Mouse (Mus musculus) embryonic stem cell, embryonic (primary cell): ENCODE measurements around the gene Auts2.

Experiments used
- CTCF ChIA-PET, 4 experiments: fragments of 300-600 bp in 2 of 4; fragments of 350-600 bp in 2 of 4; sonication (Branson Sonifier 250); formaldehyde crosslinking; loops; one replicate each; lab custom pipeline; 2022; ENCODE audit warnings: inconsistent platforms in 2 of 4; lab: Charles Lee
- POLR2A ChIA-PET, 4 experiments: fragments of 300-600 bp in 2 of 4; fragments of 350-600 bp in 2 of 4; sonication (Branson Sonifier 250); formaldehyde crosslinking; loops; one replicate each; lab custom pipeline; 2022; ENCODE audit warnings: antibody characterized with exemption in 4 of 4, inconsistent platforms in 1 of 4; lab: Charles Lee

Gene Auts2

DNA sequence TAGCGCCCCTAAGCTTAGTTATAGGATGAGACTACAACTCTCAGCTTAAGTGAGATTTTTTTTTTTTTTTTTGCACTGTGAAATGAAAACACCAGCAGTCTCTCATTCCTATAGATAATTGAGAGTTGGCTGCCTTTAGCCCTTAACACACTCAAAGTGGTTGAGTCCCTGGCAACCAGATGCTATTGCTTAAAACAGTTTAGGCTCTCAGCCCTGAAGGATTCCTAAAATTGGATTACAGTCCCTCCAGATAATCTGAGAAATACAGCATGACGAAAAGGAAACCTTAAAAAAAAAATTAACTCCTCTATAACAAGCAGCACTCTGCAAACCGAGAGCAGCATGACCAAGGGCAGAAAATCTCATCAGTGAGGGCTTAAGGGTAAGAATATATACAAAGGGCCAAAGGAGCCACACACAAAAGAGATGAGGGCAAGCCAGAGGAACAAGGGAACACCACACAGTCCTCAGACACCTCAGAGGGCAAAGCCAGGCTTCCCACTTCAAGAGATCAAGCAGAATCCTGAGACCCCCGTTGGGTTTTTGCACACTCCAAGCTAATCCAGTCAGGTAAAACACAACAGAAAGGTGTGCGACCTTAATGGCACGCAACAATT lies 274.7 kb downstream of the Auts2 start:
- ChIA-PET CTCF (no interaction called here), POLR2A (no interaction called here)

- ChIA-PET POLR2A (no interaction called here), CTCF (no interaction called here)
These were observed 278.1 kb downstream of the Auts2 start for GRCm38 (mm10) chr5:132265015-132265414.

DNA sequence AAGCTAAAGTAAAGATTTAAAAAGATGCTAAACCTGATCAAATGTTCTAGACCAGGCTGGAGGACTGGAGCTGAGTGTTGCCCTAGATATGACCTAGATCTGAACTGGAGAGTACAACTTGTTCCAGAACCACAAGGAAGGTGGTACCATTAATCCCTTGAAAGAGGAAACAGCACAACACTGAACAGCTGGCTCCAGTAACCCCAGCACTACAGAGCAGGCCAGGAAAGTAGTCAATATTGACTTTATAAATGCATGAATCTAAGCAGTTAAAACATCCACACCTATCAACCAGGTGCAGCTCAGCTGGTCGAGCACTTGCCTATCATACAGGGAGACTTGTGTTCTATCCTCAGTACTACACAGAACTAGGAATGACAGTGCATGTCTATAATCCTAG lies 281.4 kb downstream of the Auts2 start:
- ChIA-PET CTCF (interaction anchor here in 1 of 4 experiments (0.5 to 0.6 kb wide), 2 partner anchors 112 to 937 kb away, joined by 3 to 5 read pairs; no protein-coding TSS in a partner anchor), POLR2A (interaction anchor here in 1 of 4 experiments (1.9 kb wide), 1 partner anchor 17 kb away, joined by 4 read pairs; no protein-coding TSS in a partner anchor)

- POLR2A ChIA-PET: no interaction called here
These were observed 284.3 kb downstream of the Auts2 start for GRCm38 (mm10) chr5:132258882-132259281.

DNA sequence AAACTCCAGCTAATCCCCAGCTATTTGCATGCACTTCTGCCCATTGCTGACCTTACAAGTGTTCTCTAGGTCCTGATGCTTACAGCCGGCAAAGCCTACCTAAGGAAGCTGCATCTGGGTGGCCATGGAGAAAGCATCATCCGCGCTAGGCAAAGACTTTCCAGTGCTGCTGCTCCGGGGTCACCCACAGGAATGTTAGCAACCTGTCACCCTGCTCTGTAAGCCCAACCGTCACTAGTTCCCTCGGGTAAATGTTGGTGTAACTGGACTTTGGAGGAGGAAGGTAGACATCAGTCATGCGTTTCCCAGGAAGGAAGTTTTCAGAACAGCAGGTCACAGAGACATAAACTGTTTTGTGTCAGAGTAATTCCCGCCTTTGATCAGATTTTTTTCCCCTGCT lies 287.6 kb downstream of the Auts2 start:
- POLR2A ChIA-PET: no interaction called here
- CTCF ChIA-PET: no interaction called here

More at GRCm38 (mm10) chr5:132258882-132259281, 284.3 kb downstream of the Auts2 start:
- CTCF ChIA-PET: no interaction called here

- ChIA-PET CTCF (no interaction called here), POLR2A (interaction anchor here in 1 of 4 experiments (0.6 kb wide), 1 partner anchor 775 kb away, joined by 3 read pairs; no protein-coding TSS in a partner anchor)
These were observed 293.6 kb downstream of the Auts2 start for GRCm38 (mm10) chr5:132249523-132249922.

- ChIA-PET POLR2A (no interaction called here), CTCF (interaction anchor here in 3 of 4 experiments (0.7 to 1.1 kb wide), 3 partner anchors 17 to 336 kb away, joined by 3 to 4 read pairs (median 3); no protein-coding TSS in a partner anchor)
These were observed 295.1 kb downstream of the Auts2 start for GRCm38 (mm10) chr5:132248069-132248468.

- ChIA-PET POLR2A (no interaction called here), CTCF (interaction anchor here in 1 of 4 experiments (0.6 kb wide), 1 partner anchor 385 kb away, joined by 3 read pairs; no protein-coding TSS in a partner anchor)
These were observed 307.7 kb downstream of the Auts2 start for GRCm38 (mm10) chr5:132235460-132235859.

DNA sequence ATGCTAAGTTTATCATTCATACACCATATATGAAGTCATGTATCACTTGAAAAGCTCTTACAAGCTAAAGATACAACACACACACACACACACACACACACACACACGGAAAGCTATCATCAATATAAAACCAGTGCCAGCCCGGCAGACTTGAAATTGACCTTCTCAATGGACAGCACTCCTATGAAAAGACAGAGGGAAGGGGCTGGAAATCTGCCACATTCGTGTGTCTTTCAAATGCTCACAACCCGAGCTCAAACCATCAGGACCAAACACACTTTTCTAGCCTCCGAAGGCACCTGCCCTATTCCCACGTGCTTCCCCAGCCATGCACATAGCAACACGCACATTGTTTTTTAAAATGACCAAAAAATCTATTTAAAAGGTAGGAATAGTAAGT lies 308.7 kb downstream of the Auts2 start:
- ChIA-PET CTCF (no interaction called here), POLR2A (no interaction called here)

- ChIA-PET POLR2A (no interaction called here), CTCF (interaction anchor here (0.6 to 0.9 kb wide), 9 partner anchors 9 to 1833 kb away, joined by 3 to 5 read pairs (median 3); no protein-coding TSS in a partner anchor)
These were observed 311.7 kb downstream of the Auts2 start for GRCm38 (mm10) chr5:132231280-132232047.

- ChIA-PET POLR2A (interaction anchor here in 1 of 4 experiments (0.5 kb wide), 1 partner anchor 273 kb away, joined by 3 read pairs; no protein-coding TSS in a partner anchor), CTCF (no interaction called here)
These were observed 313.3 kb downstream of the Auts2 start for GRCm38 (mm10) chr5:132229644-132230357.

DNA sequence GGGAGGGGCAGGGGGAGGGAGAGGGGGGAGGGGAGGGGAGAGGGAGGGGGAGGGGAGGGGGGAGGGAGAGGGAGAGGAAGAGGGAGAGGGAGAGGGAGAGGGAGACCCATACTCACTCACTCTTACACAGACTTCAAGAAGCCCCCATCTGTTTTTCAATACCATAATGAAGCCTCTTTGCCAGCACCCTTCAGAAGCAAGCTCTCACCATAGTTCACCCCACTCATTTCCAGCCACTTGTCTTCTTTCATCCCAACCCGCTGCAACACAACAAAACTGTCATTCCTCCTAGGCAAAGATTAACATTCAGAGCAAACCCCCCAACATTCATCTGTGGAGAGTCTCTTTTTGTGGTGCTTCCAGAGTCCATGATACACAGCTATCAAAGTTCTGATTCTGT lies 314.1 kb downstream of the Auts2 start:
- POLR2A ChIA-PET: interaction anchor here in 1 of 4 experiments (0.7 kb wide), 1 partner anchor 12 kb away, joined by 3 read pairs; no protein-coding TSS in a partner anchor
- CTCF ChIA-PET: no interaction called here

DNA sequence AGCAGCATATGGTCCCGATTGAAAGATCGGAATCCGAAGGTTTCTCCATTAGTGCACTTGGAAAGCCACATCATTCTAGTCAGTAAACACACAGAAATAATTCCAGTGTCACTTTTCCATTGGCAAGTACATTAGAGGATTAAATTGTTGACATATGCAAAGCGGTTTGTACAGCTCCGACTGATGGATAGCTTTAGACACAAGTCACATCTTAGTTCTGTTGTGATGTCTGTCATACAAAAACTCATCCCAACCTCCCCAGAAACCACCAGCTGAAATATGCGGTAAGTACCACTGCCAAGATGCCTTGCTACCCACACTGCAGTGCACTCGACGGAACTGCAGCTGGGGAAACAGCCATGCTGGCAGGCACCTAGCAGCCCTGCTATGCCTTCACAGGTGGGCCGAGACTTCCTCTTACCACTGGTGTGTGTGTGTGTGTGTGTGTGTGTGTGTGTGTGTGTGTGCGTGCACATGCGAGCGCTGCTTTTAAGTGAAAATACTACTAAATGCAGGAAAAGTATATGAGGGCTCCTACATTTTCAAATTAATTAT lies 322.7 kb downstream of the Auts2 start:
- POLR2A ChIA-PET: no interaction called here
- CTCF ChIA-PET: no interaction called here

GRCm38 (mm10) chr5:132216143-132216542 lies 327.0 kb downstream of the Auts2 start:
- CTCF ChIA-PET: no interaction called here
- POLR2A ChIA-PET: no interaction called here

DNA sequence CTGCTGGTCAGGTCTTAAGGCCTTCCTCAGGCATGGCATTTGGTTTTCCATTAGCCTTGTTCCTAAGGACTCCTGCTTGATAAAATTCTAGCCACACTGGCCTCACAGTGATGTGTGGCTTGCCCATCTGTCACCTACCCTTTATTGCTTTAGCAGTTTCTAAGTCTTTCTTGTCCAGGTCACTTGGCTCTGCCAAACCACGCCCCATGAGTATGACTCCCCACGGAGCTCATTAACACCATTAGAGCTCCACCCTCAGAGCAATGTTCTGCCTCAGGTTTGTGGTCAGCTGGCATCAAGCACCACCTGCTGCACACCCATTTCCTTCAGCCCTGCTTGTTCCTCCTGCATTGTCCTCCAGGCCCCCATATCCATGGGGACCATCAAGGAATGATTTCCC lies 330.7 kb downstream of the Auts2 start:
- CTCF ChIA-PET: interaction anchor here in 2 of 4 experiments (0.6 to 0.7 kb wide), 4 partner anchors 23 to 1976 kb away, joined by 3 to 6 read pairs (median 4); no protein-coding TSS in a partner anchor
- POLR2A ChIA-PET: interaction anchor here in 2 of 4 experiments (0.6 to 0.7 kb wide), 4 partner anchors 12 to 1452 kb away, joined by 3 to 11 read pairs (median 3); no protein-coding TSS in a partner anchor

- ChIA-PET CTCF (no interaction called here), POLR2A (interaction anchor here in 1 of 4 experiments (0.7 kb wide), 1 partner anchor 1769 kb away, joined by 3 read pairs; no protein-coding TSS in a partner anchor)
These were observed 333.4 kb downstream of the Auts2 start for GRCm38 (mm10) chr5:132209694-132210093.

DNA sequence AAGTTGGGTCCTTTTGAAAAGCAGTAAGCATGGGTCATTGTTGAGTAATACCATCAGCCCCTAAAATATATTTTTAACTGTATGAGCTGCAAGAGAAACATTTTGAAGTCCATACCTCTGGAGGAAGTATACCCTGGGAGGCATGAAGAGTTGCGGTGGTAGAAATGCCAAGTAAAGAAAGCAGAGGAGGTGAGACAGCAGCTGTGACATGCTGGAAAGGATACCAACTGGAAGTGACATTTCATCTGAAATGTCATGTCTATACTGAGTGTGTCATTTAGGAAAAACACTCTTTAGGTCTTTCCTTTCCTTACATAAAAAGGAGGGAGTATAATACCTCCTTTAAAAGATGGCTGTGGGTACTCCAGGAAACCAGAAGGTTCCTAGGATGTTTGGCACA lies 336.9 kb downstream of the Auts2 start:
- POLR2A ChIA-PET: no interaction called here
- CTCF ChIA-PET: no interaction called here

- POLR2A ChIA-PET: no interaction called here
- CTCF ChIA-PET: no interaction called here
These were observed 339.3 kb downstream of the Auts2 start for GRCm38 (mm10) chr5:132203846-132204245.

DNA sequence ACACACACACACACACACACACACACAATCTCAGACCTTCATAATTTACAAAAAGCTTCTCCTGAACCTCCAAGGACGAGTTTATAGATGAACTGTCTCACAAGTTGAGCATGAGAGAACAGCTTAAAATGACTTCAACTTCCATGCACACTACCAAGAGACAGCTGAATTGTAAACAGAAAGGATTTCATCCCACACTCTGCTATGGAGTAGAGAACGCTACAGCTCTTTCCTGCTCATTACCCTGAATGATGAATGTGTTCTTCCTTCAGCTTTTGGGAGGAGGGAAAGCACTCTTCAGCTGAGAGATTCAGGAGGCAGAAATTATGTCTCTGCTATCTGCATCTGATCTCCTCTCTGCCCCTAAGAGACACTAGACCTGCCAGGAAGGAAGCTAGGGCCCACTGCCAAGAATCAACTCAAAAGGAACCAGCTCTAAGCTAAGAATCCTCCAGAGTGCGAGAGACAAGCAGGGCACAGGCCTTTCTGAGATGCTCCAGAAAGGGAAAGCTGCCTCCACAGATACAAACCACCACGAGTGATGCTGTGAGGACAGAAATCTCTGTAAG lies 342.0 kb downstream of the Auts2 start:
- POLR2A ChIA-PET: no interaction called here
- CTCF ChIA-PET: no interaction called here
